Mouse (Mus musculus): ENCODE measurements at regions not wholly inside any gene's neighbourhood (a gene's known extent, or its start where the extent isn't known, plus 50 kb on each side); places are given as distances from the start of the nearest gene placed in this dataset.
A peak's percentile ranks its signal among the peaks of the same experiment; 100 is the strongest.

DNA sequence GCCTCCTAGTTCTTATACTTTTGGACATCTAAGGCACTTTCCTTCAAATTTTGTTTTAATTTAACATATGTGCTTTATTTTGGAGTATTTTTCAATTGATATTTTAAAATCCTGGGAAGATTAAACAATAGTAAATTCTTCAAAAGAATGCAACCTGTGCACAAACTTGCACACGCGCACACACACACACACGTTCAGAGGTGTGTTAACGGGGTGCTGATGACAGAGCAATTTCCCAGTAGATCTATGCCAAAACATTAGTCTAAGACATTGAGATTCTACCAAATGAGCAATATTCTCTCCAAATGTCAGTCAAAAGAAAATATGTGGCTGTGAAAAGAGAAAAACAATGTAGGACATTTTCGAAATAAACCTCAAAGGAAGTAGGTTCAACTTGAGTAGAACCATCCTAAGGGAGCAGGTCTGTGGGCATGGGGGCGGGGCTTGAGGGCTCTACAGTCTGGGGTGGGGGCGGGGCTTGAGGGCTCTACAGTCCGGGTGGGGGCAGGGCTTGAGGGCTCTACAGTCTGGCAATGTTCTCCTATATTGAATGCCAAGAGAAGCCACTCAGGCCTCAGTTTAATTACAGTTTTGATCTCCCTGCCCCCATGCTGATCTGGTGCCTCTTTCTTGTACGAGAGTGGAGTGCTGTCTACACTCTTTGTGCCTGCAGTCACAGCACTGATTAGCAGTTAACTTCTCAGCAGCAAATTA lies 157.0 kb downstream of the Qdpr start:
- WGBS: 68% methylated on average over 9 of the region's 9 CpGs
- no peak overlapping the region for H3K4me2 ChIP-seq
- H3K36me3 ChIP-seq: no peaks in the 10 kb centered on the region
- no peak overlapping the region for H3K4me3 ChIP-seq
- no peak for ATAC-seq (ENCODE audit: insufficient number of reproducible peaks, low FRiP score, low TSS enrichment, low read depth)
- no peak overlapping the region for H3K9ac ChIP-seq
- H3K9me3 ChIP-seq: no peaks in the 10 kb centered on the region
- no peak overlapping the region for H3K27ac ChIP-seq
- no peaks in the 10 kb centered on the region for H3K4me1 ChIP-seq
- H3K27me3 ChIP-seq: no peaks in the 10 kb centered on the region

DNA sequence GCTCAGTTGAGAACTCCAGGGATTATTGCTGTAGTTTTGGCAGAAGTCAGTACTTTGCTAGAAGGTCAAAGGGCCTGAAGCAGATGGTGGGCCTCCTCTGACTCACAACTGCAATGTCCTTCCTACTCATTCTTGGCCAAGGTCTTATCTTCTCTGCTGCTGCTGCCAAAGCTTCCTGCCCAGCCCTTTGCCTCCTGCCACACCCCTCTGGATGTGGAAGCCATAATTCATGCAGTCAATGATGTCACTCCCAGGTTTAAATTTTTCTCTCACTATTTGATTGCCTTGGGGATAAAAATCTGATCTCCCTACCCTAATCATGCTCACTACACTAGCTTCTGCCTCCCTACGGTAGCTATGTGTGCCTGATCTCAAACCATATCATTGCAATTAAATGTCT lies 157.7 kb downstream of the Qdpr start:
- no peaks in the 10 kb centered on the region for H3K36me3 ChIP-seq
- ATAC-seq (ENCODE audit: insufficient number of reproducible peaks, low FRiP score, low TSS enrichment, low read depth): no peak
- no peaks in the 10 kb centered on the region for H3K27me3 ChIP-seq
- H3K27ac ChIP-seq: no peak overlapping the region
- H3K9me3 ChIP-seq: no peaks in the 10 kb centered on the region
- no peak overlapping the region for H3K4me3 ChIP-seq
- WGBS: 67% methylated on average over 1 of the region's 1 CpGs
- H3K9ac ChIP-seq: no peak overlapping the region
- H3K4me2 ChIP-seq: no peak overlapping the region
- no peaks in the 10 kb centered on the region for H3K4me1 ChIP-seq

DNA sequence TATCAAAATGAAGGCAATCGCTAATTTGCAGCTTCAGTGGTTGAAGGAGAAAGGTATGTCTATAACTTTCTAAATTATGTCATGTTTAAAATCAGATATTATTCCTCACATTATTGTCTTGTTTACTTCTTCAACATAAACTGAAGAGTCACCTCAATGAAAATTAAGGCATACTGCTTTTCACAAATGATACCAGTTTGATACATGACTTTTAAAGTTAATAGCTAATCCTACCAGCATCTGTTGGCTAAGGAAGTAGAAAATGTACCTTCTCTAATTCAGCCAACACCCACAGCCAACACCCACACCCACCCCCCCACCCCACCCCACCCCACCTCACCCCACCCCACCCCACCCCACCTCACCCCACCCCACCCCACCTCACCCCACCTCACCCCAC lies 158.3 kb downstream of the Qdpr start:
- WGBS: 90% methylated on average over 1 of the region's 1 CpGs
- H3K4me3 ChIP-seq: no peak overlapping the region
- no peak for ATAC-seq (ENCODE audit: insufficient number of reproducible peaks, low FRiP score, low TSS enrichment, low read depth)
- no peak overlapping the region for H3K4me2 ChIP-seq
- H3K9ac ChIP-seq: no peak overlapping the region
- H3K36me3 ChIP-seq: no peaks in the 10 kb centered on the region
- H3K9me3 ChIP-seq: no peaks in the 10 kb centered on the region
- no peak overlapping the region for H3K27ac ChIP-seq
- H3K4me1 ChIP-seq: no peaks in the 10 kb centered on the region
- H3K27me3 ChIP-seq: no peaks in the 10 kb centered on the region

DNA sequence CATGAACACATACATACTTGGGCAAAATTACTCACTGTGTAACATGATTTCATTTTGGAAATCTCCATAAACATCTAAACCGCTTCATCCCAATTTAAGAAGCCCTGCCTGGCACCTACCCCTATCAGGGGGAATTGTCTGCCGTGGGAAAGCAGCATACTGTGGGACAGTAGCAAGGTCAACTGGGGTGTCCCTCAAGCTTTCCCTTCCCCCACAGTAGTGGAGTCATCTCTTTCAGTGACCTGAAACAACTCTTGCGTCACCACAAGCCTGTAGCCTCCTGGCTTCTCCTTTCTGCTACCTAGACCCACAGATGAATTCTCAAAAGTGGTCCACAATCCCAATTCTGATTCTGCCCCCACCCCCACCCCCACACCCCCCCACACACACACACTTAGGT lies 158.8 kb downstream of the Qdpr start:
- ATAC-seq (ENCODE audit: insufficient number of reproducible peaks, low FRiP score, low TSS enrichment, low read depth): no peak
- WGBS: 81% methylated on average over 3 of the region's 3 CpGs
- no peak overlapping the region for H3K4me2 ChIP-seq
- no peak overlapping the region for H3K9ac ChIP-seq
- no peak overlapping the region for H3K27ac ChIP-seq
- no peaks in the 10 kb centered on the region for H3K9me3 ChIP-seq
- no peaks in the 10 kb centered on the region for H3K27me3 ChIP-seq
- no peaks in the 10 kb centered on the region for H3K36me3 ChIP-seq
- no peak overlapping the region for H3K4me3 ChIP-seq
- H3K4me1 ChIP-seq: no peaks in the 10 kb centered on the region

DNA sequence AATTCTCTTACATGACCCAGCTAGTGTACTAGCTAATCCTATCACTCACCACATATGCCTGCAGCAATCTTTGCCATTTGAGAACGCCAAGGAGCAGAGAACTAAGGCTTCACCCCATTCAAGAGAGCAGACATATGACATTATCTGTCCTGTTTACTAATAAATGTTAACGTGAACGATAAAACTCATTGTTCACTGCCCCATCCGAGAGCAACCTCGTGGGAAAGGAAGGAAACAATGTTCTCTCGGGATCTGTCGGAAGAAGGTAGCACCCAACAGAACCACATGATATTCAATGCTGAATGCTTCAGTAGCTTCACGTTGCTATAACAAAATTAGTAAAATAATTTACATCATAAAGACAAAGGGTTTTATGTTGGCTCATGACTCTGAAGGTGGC lies 163.6 kb downstream of the Qdpr start:
- Histone ChIP-seq H3K4me1 (peaks cover 3% of the 10 kb centered on the region; the same call in 1 of the 2 replicates), H3K4me3 (no peak overlapping the region), H3K4me2 (no peak overlapping the region), H3K36me3 (no peaks in the 10 kb centered on the region), H3K27me3 (no peaks in the 10 kb centered on the region), H3K9me3 (no peaks in the 10 kb centered on the region), H3K27ac (no peak overlapping the region), H3K9ac (no peak overlapping the region)
- ATAC-seq (ENCODE audit: insufficient number of reproducible peaks, low FRiP score, low TSS enrichment, low read depth): no peak
- 81% methylated on average over 8 of the region's 8 CpGs for WGBS

DNA sequence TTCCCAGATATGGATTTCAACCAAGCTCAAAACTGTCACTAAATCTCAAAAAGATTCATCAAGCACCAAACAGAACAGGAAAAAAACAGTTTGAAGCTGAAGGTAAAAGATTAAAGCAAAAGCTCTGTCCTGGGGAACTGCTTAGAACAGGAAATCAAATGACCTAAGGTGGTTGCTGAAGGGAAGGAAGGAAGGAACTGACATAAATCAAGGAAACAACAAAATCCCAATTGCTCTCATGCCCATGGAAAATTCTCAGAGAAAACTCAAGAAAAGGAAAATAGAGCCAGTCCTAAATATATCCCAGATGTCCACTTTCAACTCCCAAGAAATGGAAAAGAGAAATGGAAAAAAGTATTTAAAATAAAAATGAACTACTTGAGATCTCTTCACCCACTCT lies 165.4 kb downstream of the Qdpr start:
- no peaks in the 10 kb centered on the region for H3K36me3 ChIP-seq
- H3K27ac ChIP-seq: peak overlapping the region; percentile 47; the same call in 1 of the 2 replicates
- no peak overlapping the region for H3K9ac ChIP-seq
- ATAC-seq (ENCODE audit: insufficient number of reproducible peaks, low FRiP score, low TSS enrichment, low read depth): no peak
- no peak overlapping the region for H3K4me2 ChIP-seq
- no peaks in the 10 kb centered on the region for H3K9me3 ChIP-seq
- no peaks in the 10 kb centered on the region for H3K27me3 ChIP-seq
- H3K4me3 ChIP-seq: no peak overlapping the region
- peaks cover 3% of the 10 kb centered on the region; the same call in 1 of the 2 replicates for H3K4me1 ChIP-seq

DNA sequence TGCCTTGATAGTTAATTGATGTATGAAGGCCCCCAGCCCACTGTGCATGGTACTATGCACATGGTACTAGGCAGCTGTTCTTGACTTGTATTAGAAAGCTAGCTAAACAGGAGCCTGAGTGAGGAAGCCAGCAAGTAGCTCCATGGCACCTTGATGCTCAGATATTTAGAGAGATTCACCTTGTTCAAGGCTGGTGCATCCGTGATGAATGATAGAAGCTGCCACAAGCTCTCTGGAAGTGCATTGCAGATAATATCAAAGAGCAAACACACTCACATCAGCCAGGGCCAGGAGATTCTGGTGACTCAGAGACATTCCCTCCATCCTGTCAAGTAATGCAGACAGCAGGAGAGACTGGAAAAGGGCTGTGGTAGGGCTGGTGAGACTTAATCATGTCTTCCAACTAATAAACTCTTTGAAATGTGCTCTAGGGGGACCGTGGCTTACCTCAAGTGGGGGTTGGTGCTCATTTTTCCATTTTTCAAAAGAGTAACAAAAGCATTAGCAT lies 166.1 kb downstream of the Qdpr start:
- Histone ChIP-seq H3K9me3 (no peaks in the 10 kb centered on the region), H3K9ac (no peak overlapping the region), H3K27me3 (no peaks in the 10 kb centered on the region), H3K4me2 (no peak overlapping the region), H3K4me3 (no peak overlapping the region), H3K4me1 (peaks cover 3% of the 10 kb centered on the region; the same call in 1 of the 2 replicates), H3K27ac (no peak overlapping the region), H3K36me3 (no peaks in the 10 kb centered on the region)
- 61% methylated on average over 2 of the region's 2 CpGs for WGBS
- no peak for ATAC-seq (ENCODE audit: insufficient number of reproducible peaks, low FRiP score, low TSS enrichment, low read depth)

DNA sequence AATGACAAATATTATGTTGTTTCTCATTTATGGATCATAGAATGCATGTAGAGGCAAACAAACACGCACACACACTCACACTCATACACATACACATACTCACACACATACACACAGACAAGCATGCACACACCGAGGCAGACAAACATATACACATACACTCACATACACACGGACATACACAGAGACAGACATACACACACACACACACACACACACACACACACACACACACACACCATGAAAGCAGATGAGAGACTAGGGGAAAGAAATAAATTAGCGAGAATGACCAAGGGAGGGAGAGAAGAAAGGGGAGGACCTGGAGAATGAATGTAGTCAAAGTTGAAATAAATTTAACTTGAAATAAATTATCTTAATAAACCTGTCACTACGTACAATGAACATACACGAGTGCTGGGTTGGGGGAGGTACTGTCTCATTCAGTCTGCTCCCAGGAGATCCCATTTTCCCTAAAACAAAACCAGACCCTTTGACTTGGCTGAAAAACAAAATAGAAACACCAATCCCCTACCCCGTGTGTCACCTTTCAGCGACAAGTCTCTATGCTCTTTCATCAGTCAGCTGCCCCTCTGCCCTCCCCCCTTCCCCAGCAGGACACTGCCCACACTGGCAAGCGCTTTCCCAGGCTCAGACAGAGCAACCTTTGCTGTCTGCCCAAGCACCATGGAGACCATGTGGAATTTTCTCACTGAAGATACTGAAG lies 167.7 kb downstream of the Qdpr start:
- Histone ChIP-seq H3K9ac (no peak overlapping the region), H3K27me3 (no peaks in the 10 kb centered on the region), H3K27ac (no peak overlapping the region), H3K4me3 (no peak overlapping the region), H3K4me1 (peaks cover 6% of the 10 kb centered on the region; the same call in 1 of the 2 replicates), H3K4me2 (no peak overlapping the region), H3K9me3 (no peaks in the 10 kb centered on the region), H3K36me3 (no peaks in the 10 kb centered on the region)
- 32% methylated on average over 9 of the region's 9 CpGs for whole genome bisulfite sequencing
- ATAC-seq (ENCODE audit: insufficient number of reproducible peaks, low FRiP score, low TSS enrichment, low read depth): no peak

DNA sequence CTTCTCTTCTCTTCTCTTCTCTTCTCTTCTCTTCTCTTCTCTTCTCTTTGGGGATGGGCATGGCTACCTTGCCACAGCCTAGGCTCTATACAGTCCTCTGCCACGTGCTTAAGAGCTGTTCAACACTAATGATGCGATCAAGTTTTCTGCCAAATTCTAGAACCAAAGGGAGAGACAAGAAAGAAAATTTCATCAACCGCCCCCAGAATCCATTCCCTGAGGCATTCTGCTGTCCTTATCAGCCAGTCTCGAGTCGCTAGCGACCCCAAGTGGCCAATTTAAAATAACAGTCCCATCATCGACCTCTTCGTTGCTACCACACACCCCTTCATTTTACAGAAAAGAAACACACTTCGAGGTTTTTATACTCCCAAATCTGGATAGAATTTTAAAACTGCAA lies 171.5 kb downstream of the Qdpr start:
- ATAC-seq (ENCODE audit: insufficient number of reproducible peaks, low FRiP score, low TSS enrichment, low read depth): no peak
- Histone ChIP-seq H3K9me3 (no peaks in the 10 kb centered on the region), H3K4me2 (peak overlapping the region; percentile 54), H3K27ac (no peak overlapping the region), H3K36me3 (no peaks in the 10 kb centered on the region), H3K4me1 (peaks cover 6% of the 10 kb centered on the region; the same call in 1 of the 2 replicates), H3K4me3 (peak overlapping the region; percentile 34), H3K27me3 (no peaks in the 10 kb centered on the region), H3K9ac (no peak overlapping the region)
- WGBS: 1% methylated on average over 9 of the region's 9 CpGs

DNA sequence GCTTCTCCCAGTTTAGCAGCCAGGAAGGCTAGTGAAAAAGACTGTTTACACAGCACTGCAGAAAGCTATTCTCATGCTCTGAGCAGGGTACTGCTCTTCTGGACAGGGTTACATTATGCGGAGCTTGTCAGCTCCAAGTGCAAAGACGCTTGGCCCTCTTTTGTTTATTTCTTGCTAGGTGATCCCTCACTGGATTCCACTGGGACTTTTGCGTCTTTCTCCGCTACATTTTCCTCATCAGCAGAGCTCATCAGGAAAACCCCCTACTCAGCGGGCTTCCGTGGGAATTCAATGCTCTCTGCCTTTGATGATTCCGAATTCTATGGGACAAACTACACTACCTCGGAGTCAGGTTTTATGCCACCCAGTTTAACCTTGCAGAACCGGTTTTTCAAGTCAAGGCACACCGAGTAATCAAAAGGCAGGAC lies 172.0 kb downstream of the Qdpr start:
- Histone ChIP-seq H3K9ac (0 out of 2 replicates have a peak overlapping the region, but pooled peaks have one; percentile 17), H3K4me1 (peaks cover 6% of the 10 kb centered on the region; the same call in 1 of the 2 replicates), H3K27me3 (no peaks in the 10 kb centered on the region), H3K36me3 (no peaks in the 10 kb centered on the region), H3K4me3 (peak overlapping the region; percentile 34), H3K9me3 (no peaks in the 10 kb centered on the region), H3K27ac (no peak overlapping the region), H3K4me2 (peak overlapping the region; percentile 54)
- 3% methylated on average over 10 of the region's 10 CpGs for whole genome bisulfite sequencing
- no peak for ATAC-seq (ENCODE audit: insufficient number of reproducible peaks, low FRiP score, low TSS enrichment, low read depth)

DNA sequence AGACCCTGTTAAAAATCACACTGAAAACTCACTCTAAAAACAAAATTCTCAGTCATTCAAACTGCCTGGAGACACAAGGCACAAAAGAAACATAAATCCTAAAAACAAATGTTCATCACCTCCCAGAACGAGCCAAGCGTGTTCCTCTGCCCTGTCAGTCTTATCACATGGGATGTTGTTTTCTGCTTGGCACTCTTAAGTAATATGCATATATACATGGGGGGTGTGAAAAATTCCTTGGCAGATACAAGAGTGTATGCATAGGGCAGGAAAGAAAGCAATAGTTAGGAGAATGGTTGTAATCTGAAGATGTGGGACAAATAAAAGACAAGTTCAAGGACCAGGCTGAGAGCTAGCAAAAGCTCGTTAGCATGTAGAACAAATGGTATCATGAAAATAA lies 179.4 kb downstream of the Qdpr start:
- Histone ChIP-seq H3K27ac (no peak overlapping the region), H3K27me3 (no peaks in the 10 kb centered on the region), H3K36me3 (no peaks in the 10 kb centered on the region), H3K9me3 (no peaks in the 10 kb centered on the region), H3K4me1 (no peaks in the 10 kb centered on the region), H3K4me3 (no peak overlapping the region), H3K4me2 (no peak overlapping the region), H3K9ac (no peak overlapping the region)
- no peak for ATAC-seq (ENCODE audit: insufficient number of reproducible peaks, low FRiP score, low TSS enrichment, low read depth)
- WGBS: 78% methylated on average over 3 of the region's 3 CpGs

DNA sequence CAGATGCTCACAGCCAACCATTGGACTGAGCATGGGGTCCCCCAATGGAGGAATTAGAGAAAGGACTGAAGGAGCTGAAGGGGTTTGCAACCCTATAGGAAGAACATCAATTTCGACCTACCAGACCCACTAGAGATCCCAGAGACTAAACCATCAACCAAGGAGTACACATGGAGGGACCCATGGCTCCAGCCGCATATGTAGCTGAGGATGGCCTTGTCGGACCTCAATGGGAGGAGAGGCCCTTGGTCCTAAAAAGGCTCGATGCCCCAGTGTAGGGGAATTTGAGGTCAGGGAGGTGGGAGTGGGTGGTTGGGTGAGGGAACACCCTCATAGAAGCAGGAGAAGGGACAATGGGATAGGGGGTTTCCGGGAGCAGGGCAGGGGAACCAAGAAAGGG lies 180.6 kb downstream of the Qdpr start:
- 88% methylated on average over 5 of the region's 5 CpGs for WGBS
- Histone ChIP-seq H3K9ac (no peak overlapping the region), H3K4me1 (no peaks in the 10 kb centered on the region), H3K9me3 (no peaks in the 10 kb centered on the region), H3K27me3 (no peaks in the 10 kb centered on the region), H3K4me3 (no peak overlapping the region), H3K4me2 (no peak overlapping the region), H3K27ac (no peak overlapping the region), H3K36me3 (no peaks in the 10 kb centered on the region)
- no peak for ATAC-seq (ENCODE audit: insufficient number of reproducible peaks, low FRiP score, low TSS enrichment, low read depth)
